Mouse (Mus musculus) intestine, embryonic 16.5 days (tissue): ENCODE measurements around the gene Slc23a2. TPM values are rescaled to one million over a fixed set of nuclear protein-coding genes. Genes with fewer than 3 reads are reported as not detected.

ENCODE experiments used
- ATAC-seq: fragments of 200-750 bp; cut with Nextera tagmentation; 2 replicates; pipeline ENCODE4 v1.8.0; 2017; ENCODE audit warnings: moderate TSS enrichment, moderate library complexity
- H3K27ac ChIP-seq: fragments of 300-500 bp; sonication (generic); 2 replicates; pipeline ENCODE4 v1.5.1; 2014; ENCODE audit warnings: mild to moderate bottlenecking, low read length
- H3K27me3 ChIP-seq: fragments of 300-500 bp; sonication (generic); replicated peaks from 2 replicates; pipeline ENCODE4 v1.6.1; 2014; ENCODE audit warnings: low read length, control low read depth, mixed read lengths; ENCODE audit not compliant: control insufficient read depth, insufficient read depth
- H3K36me3 ChIP-seq: fragments of 300-500 bp; sonication (generic); 2 replicates; pipeline ENCODE4 v1.6.1; 2014; ENCODE audit warnings: low read length, control low read depth; ENCODE audit not compliant: control insufficient read depth, insufficient read depth
- H3K4me1 ChIP-seq: fragments of 300-500 bp; sonication (generic); 2 replicates; pipeline ENCODE4 v1.6.1; 2014; ENCODE audit warnings: low read length, control low read depth, mixed read lengths; ENCODE audit not compliant: control insufficient read depth, insufficient read depth
- H3K4me2 ChIP-seq: fragments of 300-500 bp; sonication (generic); 2 replicates; pipeline ENCODE4 v1.6.1; 2014; ENCODE audit warnings: low read depth, low read length, control low read depth
- H3K4me3 ChIP-seq: fragments of 300-500 bp; sonication (generic); 2 replicates; pipeline ENCODE4 v1.5.1; 2014; ENCODE audit warnings: mild to moderate bottlenecking, low read length
- H3K9ac ChIP-seq: fragments of 300-500 bp; sonication (generic); 2 replicates; pipeline ENCODE4 v1.6.1; 2014; ENCODE audit warnings: low read depth, low read length
- H3K9me3 ChIP-seq: fragments of 300-500 bp; sonication (generic); 2 replicates; pipeline ENCODE4 v1.6.1; 2016; ENCODE audit warnings: low read length, control low read depth; ENCODE audit not compliant: control insufficient read depth
- WGBS: fragments of 180-500 bp; shearing (Covaris S2); extraction: QIAGEN DNeasy Blood & Tissue Kit; methylation state at CpG from one replicate; pipeline ENCODE4 v1.1.7; 2014; 5-methylcytosine and 5-hydroxymethylcytosine counted together
- polyA plus RNA-seq: library from polyadenylated mRNA; unstranded; fragments of >200 nt; fragmentation: Nextera tagmentation; extraction: Ambion mirVana; gene quantifications from 2 replicates; pipeline ENCODE4 v1.2.1, GENCODE M21; 2015

The Slc23a2 gene
- polyA plus RNA-seq, 1 experiment from 2014 or later: 13.5 TPM

DNA sequence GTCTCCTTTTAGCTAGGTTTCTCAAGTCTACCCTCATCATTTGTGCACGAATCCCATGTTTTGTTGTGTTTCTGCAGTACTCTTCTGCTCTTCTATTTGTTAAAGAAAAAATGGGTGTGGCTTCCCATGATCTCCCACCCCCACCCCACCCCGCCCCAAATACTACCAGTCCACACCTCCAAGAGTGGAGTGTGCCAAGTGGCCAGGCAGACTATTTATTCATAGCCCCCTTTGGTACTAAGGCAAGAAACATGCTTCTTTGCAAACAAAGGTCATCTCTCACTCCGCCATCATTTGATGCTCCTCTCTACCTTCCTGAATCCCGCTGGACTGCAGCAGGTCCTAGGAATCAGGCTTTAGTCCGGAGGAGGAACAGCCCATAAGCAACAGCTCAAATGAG is 116.8 kb downstream of the Slc23a2 start:
- H3K27ac ChIP-seq: no peak overlapping the region
- no peaks in the 10 kb centered on the region for H3K36me3 ChIP-seq
- 0 out of 2 replicates have a peak, but pooled peaks cover 11% of the 10 kb centered on the region for H3K27me3 ChIP-seq
- peak overlapping the region; percentile 69 for H3K4me3 ChIP-seq
- peak overlapping the region; percentile 71; the same call in 1 of the 2 replicates for H3K9ac ChIP-seq
- no peak for ATAC-seq
- no peaks in the 10 kb centered on the region for H3K9me3 ChIP-seq
- peaks cover 21% of the 10 kb centered on the region; the same call in 1 of the 2 replicates for H3K4me1 ChIP-seq
- H3K4me2 ChIP-seq: peak overlapping the region; percentile 98
- 54% methylated on average over 5 of the region's 5 CpGs for WGBS

DNA sequence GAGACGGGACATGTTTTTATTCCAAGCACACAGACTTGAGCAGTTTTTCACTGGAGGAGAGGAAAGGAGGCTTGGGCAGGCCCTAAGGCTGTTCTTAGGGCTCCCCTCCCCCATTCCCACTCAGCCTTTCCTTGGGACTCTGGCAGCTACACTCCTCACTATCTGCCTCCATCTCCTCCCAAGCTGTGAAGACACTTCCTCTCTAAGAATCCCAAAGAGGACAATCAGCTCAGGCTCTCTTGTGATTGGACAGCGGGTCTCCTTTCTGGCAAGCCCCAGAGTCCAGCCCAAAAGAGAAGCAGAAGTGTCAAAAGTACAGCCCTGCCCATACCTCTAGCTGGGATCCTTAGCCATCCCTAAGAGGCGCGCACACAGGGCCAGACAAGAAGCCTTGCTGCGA is 117.5 kb downstream of the Slc23a2 start:
- H3K27me3 ChIP-seq: 0 out of 2 replicates have a peak, but pooled peaks cover 11% of the 10 kb centered on the region
- no peak for ATAC-seq
- H3K27ac ChIP-seq: no peak overlapping the region
- no peaks in the 10 kb centered on the region for H3K36me3 ChIP-seq
- H3K4me3 ChIP-seq: no peak overlapping the region
- H3K4me1 ChIP-seq: peaks cover 24% of the 10 kb centered on the region
- no peak overlapping the region for H3K9ac ChIP-seq
- H3K9me3 ChIP-seq: no peaks in the 10 kb centered on the region
- H3K4me2 ChIP-seq: peak overlapping the region; percentile 2; the same call in 1 of the 2 replicates
- WGBS: 59% methylated on average over 5 of the region's 5 CpGs

DNA sequence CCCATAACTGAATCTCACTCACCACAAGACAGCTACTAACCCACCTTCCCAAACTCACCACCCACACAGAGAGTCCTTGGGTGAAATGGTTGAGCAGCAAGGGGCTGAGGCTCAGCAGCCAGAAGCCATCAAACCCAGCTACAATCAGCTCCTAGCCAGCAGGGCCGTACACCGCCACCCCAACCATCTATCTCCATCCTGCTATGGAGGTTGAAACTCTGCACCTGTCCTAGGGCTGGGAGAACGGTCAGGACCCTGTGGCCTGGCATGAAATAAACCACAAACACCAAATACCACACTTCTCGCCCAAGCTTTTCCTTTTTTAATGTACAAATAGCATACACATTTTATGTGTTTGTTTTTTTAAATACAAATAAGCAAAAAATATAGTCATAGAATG is 120.9 kb downstream of the Slc23a2 start:
- no peaks in the 10 kb centered on the region for H3K36me3 ChIP-seq
- 0 out of 2 replicates have a peak, but pooled peaks cover 11% of the 10 kb centered on the region for H3K27me3 ChIP-seq
- WGBS: 85% methylated on average over 4 of the region's 4 CpGs
- H3K4me3 ChIP-seq: no peak overlapping the region
- H3K27ac ChIP-seq: no peak overlapping the region
- peaks cover 16% of the 10 kb centered on the region for H3K4me1 ChIP-seq
- H3K4me2 ChIP-seq: no peak overlapping the region
- H3K9me3 ChIP-seq: no peaks in the 10 kb centered on the region
- H3K9ac ChIP-seq: no peak overlapping the region
- no peak for ATAC-seq

DNA sequence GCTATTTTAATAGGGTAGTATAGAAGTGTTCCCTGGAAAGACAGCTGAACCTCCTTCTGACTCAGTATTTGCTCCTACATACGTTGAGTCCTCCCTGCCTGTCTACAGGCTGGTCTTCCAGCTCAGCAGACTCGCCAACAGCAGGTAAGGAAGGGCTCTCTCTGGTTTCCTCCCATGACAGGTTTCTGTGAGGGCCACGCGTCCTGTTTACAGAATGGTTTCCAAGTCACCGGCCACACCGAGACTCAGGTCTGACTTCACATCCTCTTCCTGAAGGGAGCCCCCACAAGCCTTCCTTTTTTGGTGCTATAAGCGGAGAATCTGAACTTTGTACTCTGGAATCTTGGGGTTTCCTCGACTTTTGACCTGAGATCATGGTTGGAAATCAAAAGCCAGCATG is 122.3 kb downstream of the Slc23a2 start:
- Histone ChIP-seq H3K4me2 (no peak overlapping the region), H3K9me3 (no peaks in the 10 kb centered on the region), H3K27me3 (0 out of 2 replicates have a peak, but pooled peaks cover 4% of the 10 kb centered on the region), H3K4me3 (no peak overlapping the region), H3K9ac (no peak overlapping the region), H3K4me1 (peaks cover 13% of the 10 kb centered on the region), H3K36me3 (no peaks in the 10 kb centered on the region), H3K27ac (no peak overlapping the region)
- 63% methylated on average over 8 of the region's 8 CpGs for WGBS
- no peak for ATAC-seq

DNA sequence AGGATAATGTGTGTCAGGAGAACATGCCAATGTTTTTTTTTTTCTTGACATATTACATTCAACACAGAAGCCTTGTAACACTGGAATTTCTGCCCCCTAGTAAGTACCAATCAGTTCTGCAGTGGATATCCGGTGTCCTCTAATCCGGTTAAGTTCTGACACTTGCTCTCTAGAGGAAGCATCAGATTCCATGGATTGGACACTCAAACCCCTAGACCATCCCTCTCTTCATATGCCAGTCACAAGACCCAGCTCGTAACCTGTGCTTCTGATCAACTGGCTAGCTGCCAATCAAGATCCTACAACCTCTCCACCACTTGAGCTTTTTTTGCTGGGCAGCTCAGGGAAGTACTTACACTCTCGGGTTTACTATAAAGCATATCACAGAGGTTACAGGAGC is 123.3 kb downstream of the Slc23a2 start:
- H3K4me1 ChIP-seq: peaks cover 9% of the 10 kb centered on the region; the same call in 1 of the 2 replicates
- no peak overlapping the region for H3K4me2 ChIP-seq
- H3K4me3 ChIP-seq: no peak overlapping the region
- H3K27ac ChIP-seq: no peak overlapping the region
- no peak overlapping the region for H3K9ac ChIP-seq
- H3K36me3 ChIP-seq: no peaks in the 10 kb centered on the region
- WGBS: 81% methylated on average over 4 of the region's 4 CpGs
- no peaks in the 10 kb centered on the region for H3K27me3 ChIP-seq
- no peak for ATAC-seq
- H3K9me3 ChIP-seq: no peaks in the 10 kb centered on the region

DNA sequence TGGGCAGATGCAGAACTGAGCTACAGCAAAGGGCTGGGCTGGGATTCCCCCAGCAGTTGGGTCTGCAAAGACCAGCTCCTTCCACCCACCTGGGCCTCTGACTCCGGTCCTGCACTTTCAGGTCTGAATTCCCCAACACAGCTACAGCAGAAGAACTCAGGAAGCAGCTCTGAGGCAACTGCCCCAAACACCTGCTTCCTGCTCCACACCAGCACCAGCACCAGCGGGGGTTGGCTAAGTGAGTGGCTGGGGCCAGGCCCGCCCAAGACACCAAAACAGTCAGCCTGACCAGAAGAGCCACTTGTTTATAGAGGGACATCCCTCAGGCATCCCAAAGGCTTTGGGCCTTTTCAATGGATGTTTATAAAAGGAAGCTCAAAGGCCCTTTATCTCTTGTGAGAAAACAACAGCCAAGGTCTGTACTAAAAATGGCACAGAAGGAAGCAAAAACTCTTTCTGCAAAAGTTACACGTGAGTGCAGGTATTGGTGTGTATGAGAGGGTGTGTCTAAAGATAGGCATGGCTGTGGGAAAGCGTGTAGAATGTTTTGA is 123.8 kb downstream of the Slc23a2 start:
- Histone ChIP-seq H3K4me1 (peaks cover 9% of the 10 kb centered on the region; the same call in 1 of the 2 replicates), H3K27me3 (no peaks in the 10 kb centered on the region), H3K27ac (peak overlapping the region; percentile 23; the same call in 1 of the 2 replicates), H3K9me3 (no peaks in the 10 kb centered on the region), H3K36me3 (no peaks in the 10 kb centered on the region), H3K4me2 (no peak overlapping the region), H3K9ac (no peak overlapping the region), H3K4me3 (no peak overlapping the region)
- ATAC-seq: peak; percentile 72
- WGBS: 48% methylated on average over 5 of the region's 5 CpGs

DNA sequence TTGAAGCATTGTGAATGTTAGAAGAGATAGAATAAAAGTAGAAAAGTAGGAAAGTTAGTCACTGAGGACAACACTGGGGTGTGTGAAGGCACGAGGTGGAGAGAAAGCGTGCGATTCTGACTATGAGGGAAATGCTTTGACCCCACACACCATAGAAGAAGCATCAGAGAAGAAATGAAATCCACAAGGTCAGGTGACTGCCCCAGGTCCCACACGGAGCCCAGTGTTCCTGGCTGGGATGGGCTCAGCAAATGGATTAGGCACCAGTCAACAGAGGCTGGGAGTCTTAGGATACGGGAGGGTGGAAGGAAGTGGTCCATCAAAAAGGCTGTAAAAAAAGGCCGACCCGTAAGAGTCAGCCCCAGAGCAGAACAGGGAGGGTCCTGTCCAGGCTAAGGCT is 124.5 kb downstream of the Slc23a2 start:
- Histone ChIP-seq H3K27me3 (no peaks in the 10 kb centered on the region), H3K36me3 (no peaks in the 10 kb centered on the region), H3K4me3 (no peak overlapping the region), H3K27ac (peak overlapping the region; percentile 39; the same call in 1 of the 2 replicates), H3K9me3 (no peaks in the 10 kb centered on the region), H3K9ac (no peak overlapping the region), H3K4me2 (no peak overlapping the region), H3K4me1 (peaks cover 9% of the 10 kb centered on the region; the same call in 1 of the 2 replicates)
- 68% methylated on average over 7 of the region's 7 CpGs for WGBS
- no peak for ATAC-seq

DNA sequence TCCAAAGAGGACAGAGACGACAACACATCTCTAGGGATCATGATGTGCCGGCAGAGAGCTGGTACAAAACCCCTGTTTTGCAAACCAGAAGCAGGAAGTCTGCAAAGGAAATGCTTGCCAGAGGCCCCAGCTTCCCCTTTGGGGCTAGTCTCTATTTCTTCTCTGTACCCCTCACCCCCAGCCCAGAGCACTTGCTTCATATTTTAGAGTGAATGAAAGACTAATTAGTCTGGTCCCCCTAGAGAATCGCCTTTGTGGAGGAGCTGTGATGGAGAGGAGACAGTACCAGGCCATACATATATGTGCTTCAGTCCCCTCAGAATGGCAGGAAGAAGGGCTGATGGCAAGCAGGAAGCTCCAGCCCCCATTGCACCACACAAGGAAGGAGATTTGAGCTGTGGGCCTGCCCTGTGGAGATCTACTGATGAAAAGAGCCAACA is 125.5 kb downstream of the Slc23a2 start:
- Histone ChIP-seq H3K27me3 (no peaks in the 10 kb centered on the region), H3K36me3 (no peaks in the 10 kb centered on the region), H3K27ac (0 out of 2 replicates have a peak overlapping the region, but pooled peaks have one; percentile 11), H3K9ac (no peak overlapping the region), H3K4me2 (no peak overlapping the region), H3K9me3 (no peaks in the 10 kb centered on the region), H3K4me1 (peaks cover 9% of the 10 kb centered on the region; the same call in 1 of the 2 replicates), H3K4me3 (no peak overlapping the region)
- 63% methylated on average over 3 of the region's 3 CpGs for WGBS
- ATAC-seq: no peak

DNA sequence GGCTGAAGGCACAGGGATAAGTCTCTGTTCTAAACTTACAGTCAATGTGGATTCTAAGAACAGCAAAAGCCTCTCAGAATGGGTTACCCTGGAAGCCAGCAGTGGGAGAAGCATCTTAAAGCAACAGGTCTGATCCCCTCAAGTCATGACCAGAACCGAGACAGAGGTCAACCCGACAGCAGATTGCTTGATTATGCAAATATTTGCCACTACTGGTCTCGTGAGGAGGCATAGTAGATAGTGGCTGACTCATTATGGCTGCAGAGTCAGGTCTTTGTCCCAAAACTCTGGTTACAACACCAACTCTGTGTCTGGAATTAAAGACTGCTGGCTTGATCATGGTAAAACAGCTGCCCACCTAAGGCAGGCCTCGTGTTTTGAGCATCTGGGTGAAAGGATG is 126.8 kb downstream of the Slc23a2 start:
- Histone ChIP-seq H3K9me3 (no peaks in the 10 kb centered on the region), H3K4me2 (no peak overlapping the region), H3K36me3 (no peaks in the 10 kb centered on the region), H3K9ac (no peak overlapping the region), H3K4me3 (no peak overlapping the region), H3K27ac (no peak overlapping the region), H3K27me3 (no peaks in the 10 kb centered on the region), H3K4me1 (peaks cover 9% of the 10 kb centered on the region; the same call in 1 of the 2 replicates)
- WGBS: 48% methylated on average over 4 of the region's 4 CpGs
- no peak for ATAC-seq
